Mouse (Mus musculus) stomach, postnatal 0 days (tissue): ENCODE results near the gene Pard6b. TPM values are rescaled to one million over a fixed set of nuclear protein-coding genes. Genes with fewer than 3 reads are reported as not detected.
A peak's percentile ranks its signal among the peaks of the same experiment; 100 is the strongest.

Source experiments
- ATAC-seq: fragments of 200-750 bp; cut with Nextera tagmentation; 2 replicates; pipeline ENCODE4 v1.8.0; 2017; ENCODE audit not compliant: low FRiP score, low TSS enrichment
- DNase-seq: peaks from one replicate; pipeline ENCODE4 v3.0.0-alpha.2; 2016; ENCODE audit warnings: low spot score
- H3K27ac ChIP-seq: fragments of 300-500 bp; sonication (generic); replicated peaks from 2 replicates; pipeline ENCODE4 v1.5.1; 2014; ENCODE audit warnings: mild to moderate bottlenecking, control low read depth
- H3K27me3 ChIP-seq: fragments of 300-500 bp; sonication (generic); 2 replicates; pipeline ENCODE4 v1.6.1; 2014; ENCODE audit warnings: low read length; ENCODE audit not compliant: control insufficient read depth, insufficient read depth
- H3K36me3 ChIP-seq: fragments of 300-500 bp; sonication (generic); 2 replicates; pipeline ENCODE4 v1.6.1; 2014; ENCODE audit warnings: low read length, mixed read lengths; ENCODE audit not compliant: control insufficient read depth, insufficient read depth
- H3K4me1 ChIP-seq: fragments of 300-500 bp; sonication (generic); replicated peaks from 2 replicates; pipeline ENCODE4 v1.6.1; 2014; ENCODE audit warnings: antibody characterized with exemption; ENCODE audit not compliant: control insufficient read depth, insufficient read depth
- H3K4me2 ChIP-seq: fragments of 300-500 bp; sonication (generic); replicated peaks from 2 replicates; pipeline ENCODE4 v1.6.1; 2014; ENCODE audit warnings: low read depth, mild to moderate bottlenecking, control low read depth, moderate library complexity
- H3K4me3 ChIP-seq: fragments of 300-500 bp; sonication (generic); 2 replicates; pipeline ENCODE4 v1.5.1; 2014; ENCODE audit warnings: low read depth, low read length, control low read depth
- H3K9ac ChIP-seq: fragments of 300-500 bp; sonication (generic); 2 replicates; pipeline ENCODE4 v1.6.1; 2014; ENCODE audit warnings: mild to moderate bottlenecking, low read length, control low read depth, mixed read lengths
- H3K9me3 ChIP-seq: fragments of 300-500 bp; sonication (generic); 2 replicates; pipeline ENCODE4 v1.6.1; 2016; ENCODE audit warnings: low read length; ENCODE audit not compliant: control insufficient read depth
- CTCF ChIP-seq: IDR thresholded peaks from 2 replicates; pipeline ENCODE4 v1.5.1; 2016; ENCODE audit warnings: antibody characterized with exemption, low read depth, mild to moderate bottlenecking, moderate library complexity
- EP300 ChIP-seq: optimal IDR thresholded peaks from 2 replicates; pipeline ENCODE3; 2016; ENCODE audit warnings: antibody characterized with exemption
- WGBS: fragments of 180-500 bp; shearing (Covaris S2); extraction: QIAGEN DNeasy Blood & Tissue Kit; methylation state at CpG from one replicate; pipeline ENCODE4 v1.1.7; 2014; 5-methylcytosine and 5-hydroxymethylcytosine counted together
- polyA plus RNA-seq: library from polyadenylated mRNA; unstranded; fragments of >200 nt; fragmentation: Nextera tagmentation; extraction: Ambion mirVana; gene quantifications from 2 replicates; pipeline ENCODE4 v1.2.1, GENCODE M21; 2015

The Pard6b gene
- 11.8 and 12.3 TPM in 2 replicates for polyA plus RNA-seq

GRCm38 (mm10) chr2:168080431-168081246, at the start of gene Pard6b:
Pard6b (plus strand) TSS chr2:168081004.
- H3K4me1 ChIP-seq, result no peaks in the 10 kb centered on the region
- no peaks in the 10 kb centered on the region for H3K27me3 ChIP-seq
- ATAC-seq, result peak; percentile 91
- no peak for TF ChIP-seq EP300
- TF ChIP-seq CTCF, result no peak
- WGBS, result 0% methylated on average over 90 of the region's 110 CpGs
- H3K36me3 ChIP-seq, result no peaks in the 10 kb centered on the region
- H3K4me2 ChIP-seq, result peak within 1 kb of the TSS; percentile 85
- peak within 1 kb of the TSS; percentile 65 for H3K4me3 ChIP-seq
- H3K27ac ChIP-seq, result peak within 1 kb of the TSS; percentile 88
- H3K9me3 ChIP-seq, result no peaks in the 10 kb centered on the region
- peak within 1 kb of the TSS; percentile 79 for H3K9ac ChIP-seq
- DNase-seq, result peak; percentile 98

GRCm38 (mm10) chr2:168031842-168032241, 49.0 kb upstream of the Pard6b start:
- ATAC-seq (no peak), DNase-seq (no peak)
- H3K9me3 ChIP-seq, result no peaks in the 10 kb centered on the region
- no peaks in the 10 kb centered on the region for H3K27me3 ChIP-seq
- H3K9ac ChIP-seq, result no peak overlapping the region
- TF ChIP-seq EP300 (no peak), CTCF (no peak)
- no peak overlapping the region for H3K4me3 ChIP-seq
- no peaks in the 10 kb centered on the region for H3K36me3 ChIP-seq
- no peak overlapping the region for H3K4me2 ChIP-seq
- no peak overlapping the region for H3K27ac ChIP-seq
- H3K4me1 ChIP-seq, result no peaks in the 10 kb centered on the region; the same call in 1 of the 2 replicates
- 68% methylated on average over 2 of the region's 2 CpGs for WGBS

- no peak overlapping the region for H3K9ac ChIP-seq
- no peak for ATAC-seq
- H3K36me3 ChIP-seq, result no peaks in the 10 kb centered on the region
- no peak for DNase-seq
- no peaks in the 10 kb centered on the region for H3K9me3 ChIP-seq
- 73% methylated on average over 10 of the region's 10 CpGs for WGBS
- TF ChIP-seq EP300 (no peak), CTCF (no peak)
- no peak overlapping the region for H3K4me2 ChIP-seq
- H3K27ac ChIP-seq, result no peak overlapping the region
- H3K27me3 ChIP-seq, result no peaks in the 10 kb centered on the region
- no peak overlapping the region for H3K4me3 ChIP-seq
- H3K4me1 ChIP-seq, result no peaks in the 10 kb centered on the region
These were observed 46.9 kb upstream of the Pard6b start for GRCm38 (mm10) chr2:168033905-168034304.

- Histone ChIP-seq H3K27me3 (no peaks in the 10 kb centered on the region), H3K9ac (no peak overlapping the region), H3K9me3 (no peaks in the 10 kb centered on the region), H3K27ac (no peak overlapping the region), H3K4me1 (no peaks in the 10 kb centered on the region), H3K36me3 (no peaks in the 10 kb centered on the region), H3K4me2 (no peak overlapping the region), H3K4me3 (no peak overlapping the region)
- DNase-seq (no peak), ATAC-seq (no peak)
- no peak for TF ChIP-seq CTCF
- TF ChIP-seq EP300, result no peak
- WGBS, result 84% methylated on average over 6 of the region's 6 CpGs
These were observed 44.9 kb upstream of the Pard6b start for GRCm38 (mm10) chr2:168035907-168036306.

- Histone ChIP-seq H3K9me3 (no peaks in the 10 kb centered on the region), H3K36me3 (no peaks in the 10 kb centered on the region), H3K4me2 (no peak overlapping the region), H3K27ac (no peak overlapping the region), H3K4me3 (no peak overlapping the region), H3K4me1 (no peaks in the 10 kb centered on the region), H3K27me3 (no peaks in the 10 kb centered on the region), H3K9ac (0 out of 2 replicates have a peak overlapping the region, but pooled peaks have one; percentile 1)
- peak; percentile 17; the same call in 1 of the 2 replicates for ATAC-seq
- TF ChIP-seq EP300 (no peak), CTCF (no peak)
- DNase-seq, result no peak
- WGBS, result 44% methylated on average over 3 of the region's 3 CpGs
These were observed 43.7 kb upstream of the Pard6b start for GRCm38 (mm10) chr2:168037063-168037462.

- Histone ChIP-seq H3K4me2 (no peak overlapping the region), H3K27ac (no peak overlapping the region), H3K36me3 (no peaks in the 10 kb centered on the region), H3K9ac (no peak overlapping the region), H3K9me3 (no peaks in the 10 kb centered on the region), H3K4me1 (0 out of 2 replicates have a peak, but pooled peaks cover 2% of the 10 kb centered on the region), H3K4me3 (no peak overlapping the region), H3K27me3 (no peaks in the 10 kb centered on the region)
- TF ChIP-seq EP300, result no peak
- 56% methylated on average over 3 of the region's 3 CpGs for WGBS
- no peak for DNase-seq
- ATAC-seq, result no peak
These were observed 40.1 kb upstream of the Pard6b start for GRCm38 (mm10) chr2:168040751-168041150.
